Mouse (Mus musculus) cerebellum, postnatal 36 days (tissue): ENCODE measurements around the gene Insm1.

Experiments used
- DNase-seq, 2 experiments: peaks; one replicate each; pipeline ENCODE4 v3.0.0; 2021 to 2022; ENCODE audit warnings: mixed read lengths in 2 of 2

Gene Insm1

GRCm38 (mm10) chr2:146221076-146221928 lies at the start of gene Insm1:
TSS of gene Insm1 (plus strand) at chr2:146221921.
- peak; percentile 39 to 44 for DNase-seq

- DNase-seq = no peak
Observed at GRCm38 (mm10) chr2:146172106-146172505, 49.6 kb upstream of the Insm1 start.

GRCm38 (mm10) chr2:146174173-146174572 lies 47.5 kb upstream of the Insm1 start:
- DNase-seq = no peak

GRCm38 (mm10) chr2:146178718-146179117 lies 43.0 kb upstream of the Insm1 start:
- DNase-seq = no peak

GRCm38 (mm10) chr2:146183830-146184793 lies 37.6 kb upstream of the Insm1 start:
- no peak for DNase-seq

GRCm38 (mm10) chr2:146196126-146196525 lies 25.6 kb upstream of the Insm1 start:
- no peak for DNase-seq

- DNase-seq = no peak
Observed at GRCm38 (mm10) chr2:146197947-146198346, 23.8 kb upstream of the Insm1 start.

GRCm38 (mm10) chr2:146210968-146211367 lies 10.8 kb upstream of the Insm1 start:
- DNase-seq = no peak

- peak; percentile 29 to 33 for DNase-seq
Observed at GRCm38 (mm10) chr2:146214715-146215114, 7.0 kb upstream of the Insm1 start.

- DNase-seq = no peak
Observed at GRCm38 (mm10) chr2:146216111-146217064, 5.3 kb upstream of the Insm1 start.

GRCm38 (mm10) chr2:146217227-146217980 lies 4.3 kb upstream of the Insm1 start:
- no peak for DNase-seq

- DNase-seq = no peak
Observed at GRCm38 (mm10) chr2:146218161-146218691, 3.5 kb upstream of the Insm1 start.

- DNase-seq = no peak
Observed at GRCm38 (mm10) chr2:146218881-146219535, 2.7 kb upstream of the Insm1 start.

- DNase-seq = no peak
Observed at GRCm38 (mm10) chr2:146219791-146220190, 1.9 kb upstream of the Insm1 start.

GRCm38 (mm10) chr2:146220591-146221075 lies 1.1 kb upstream of the Insm1 start:
- DNase-seq = peak in 1 of 2 experiments; percentile 11

- peak in 1 of 2 experiments; percentile 19 for DNase-seq
Observed at GRCm38 (mm10) chr2:146221929-146222278, 183 bp downstream of the Insm1 start.

- DNase-seq = peak; percentile 9 to 14
Observed at GRCm38 (mm10) chr2:146222279-146223175, 806 bp downstream of the Insm1 start.

GRCm38 (mm10) chr2:146223176-146223905 lies 1.6 kb downstream of the Insm1 start:
- DNase-seq = peak; percentile 14 to 19

- no peak for DNase-seq
Observed at GRCm38 (mm10) chr2:146224141-146224540, 2.4 kb downstream of the Insm1 start.
